Mouse (Mus musculus) inflammation-experienced regulatory T-cells, adult 6 months (primary cell): Measurements from ENCODE around the gene Gadd45gip1. TPM values are rescaled to one million over a fixed set of nuclear protein-coding genes. Genes with fewer than 3 reads are reported as not detected.
A peak's percentile ranks its signal among the peaks of the same experiment; 100 is the strongest.

ENCODE experiments used
- ATAC-seq: one replicate; pipeline ENCODE4 v1.8.0; 2017
- polyA plus RNA-seq, 3 experiments: library from polyadenylated mRNA; unstranded; fragments of 100-300 nt; shearing (Covaris generic); gene quantifications; one replicate each; pipeline ENCODE4 v1.2.1; 2017

Gadd45gip1 gene
- polyA plus RNA-seq, 3 experiments from 2014 or later: 14.6 to 16.7 (median 16.1) TPM

GRCm38 (mm10) chr8:84856864-84857441 is 25.6 kb downstream of the Gadd45gip1 start, which contains the start of gene Farsa:
Gene Farsa, plus strand, starts transcription at chr8:84856989.
- peak; percentile 97 for ATAC-seq

DNA sequence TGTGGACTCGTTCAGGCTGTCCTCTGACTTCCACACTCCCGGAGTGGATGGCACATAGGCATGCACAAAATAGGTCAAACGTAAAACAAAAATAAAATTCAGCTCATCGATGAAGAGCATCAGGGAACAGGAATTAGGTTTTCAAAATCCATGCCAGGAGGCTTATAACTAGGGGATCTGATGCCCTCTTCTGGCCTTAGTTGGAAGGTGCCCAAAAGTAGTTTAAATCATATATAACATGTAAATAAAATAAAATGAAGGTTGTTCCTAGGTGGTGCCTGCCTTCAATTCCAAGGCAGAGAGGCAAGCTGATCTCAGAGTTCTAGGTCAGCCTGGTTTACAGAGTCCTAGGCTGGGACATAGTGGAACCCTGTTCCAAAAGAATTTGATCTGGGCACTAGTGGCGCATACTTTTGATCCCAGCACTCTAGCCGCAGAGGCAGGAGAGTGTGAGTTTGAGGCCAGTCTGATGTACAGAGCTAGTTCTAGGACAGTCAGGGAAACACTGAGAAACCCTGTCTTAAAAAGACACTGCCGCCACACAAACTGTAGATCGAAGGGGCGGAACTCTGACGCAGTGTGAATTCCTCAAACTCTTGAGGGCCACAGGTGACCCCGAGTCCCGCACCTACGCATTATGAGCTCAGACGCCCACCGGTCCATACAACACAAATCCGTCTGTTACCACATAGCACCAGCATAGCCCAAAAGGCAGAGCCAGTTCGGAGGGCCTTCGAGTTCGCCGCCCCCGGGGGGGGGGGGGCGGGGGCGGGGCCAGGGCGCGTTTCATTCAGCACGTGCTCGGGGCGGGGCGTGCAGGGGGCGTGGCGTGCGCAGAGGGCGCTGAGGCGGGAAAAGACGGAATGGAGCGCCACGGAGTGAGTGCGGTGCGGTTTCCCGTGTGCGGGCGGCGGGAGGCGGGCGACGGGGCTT is 40.3 kb downstream of the Gadd45gip1 start, which contains the start of gene Syce2:
TSS of gene Syce2 (plus strand) at position 736 of the 933 bp plus-strand sequence.
- peak; percentile 79 for ATAC-seq

DNA sequence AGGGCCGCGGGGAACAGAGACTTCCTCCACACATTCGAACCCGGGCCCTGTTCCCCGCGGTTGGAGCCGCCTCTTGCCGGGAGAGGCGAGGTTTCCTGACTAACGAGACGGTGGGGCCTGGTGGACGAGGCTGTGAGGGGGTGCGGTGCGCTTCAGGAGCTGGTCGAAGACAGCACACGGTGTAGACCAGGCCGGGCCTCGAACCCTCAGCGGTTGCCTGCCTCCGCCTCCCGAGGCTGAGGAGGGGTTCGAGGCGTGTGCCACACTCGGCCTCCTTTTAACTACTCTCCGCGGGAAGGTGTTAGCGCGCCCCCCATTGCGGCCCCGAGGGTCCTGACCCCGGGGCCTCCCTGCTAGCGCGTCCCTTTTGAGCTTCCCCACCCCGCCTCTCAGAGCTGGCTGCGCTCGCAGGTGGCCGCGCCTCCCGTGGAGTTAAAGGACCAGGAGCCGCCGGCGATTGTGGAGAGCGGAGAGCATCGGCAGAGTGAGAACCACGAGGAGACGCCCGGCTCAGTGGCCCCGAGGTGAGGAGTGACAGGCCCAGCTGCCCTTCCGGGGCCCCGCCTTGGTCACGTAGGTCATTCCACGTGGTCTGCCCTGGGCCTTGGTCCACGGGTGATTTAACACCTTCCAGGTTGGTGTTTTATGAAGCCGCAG is 41.1 kb downstream of the Gadd45gip1 start:
- ATAC-seq: no peak

DNA sequence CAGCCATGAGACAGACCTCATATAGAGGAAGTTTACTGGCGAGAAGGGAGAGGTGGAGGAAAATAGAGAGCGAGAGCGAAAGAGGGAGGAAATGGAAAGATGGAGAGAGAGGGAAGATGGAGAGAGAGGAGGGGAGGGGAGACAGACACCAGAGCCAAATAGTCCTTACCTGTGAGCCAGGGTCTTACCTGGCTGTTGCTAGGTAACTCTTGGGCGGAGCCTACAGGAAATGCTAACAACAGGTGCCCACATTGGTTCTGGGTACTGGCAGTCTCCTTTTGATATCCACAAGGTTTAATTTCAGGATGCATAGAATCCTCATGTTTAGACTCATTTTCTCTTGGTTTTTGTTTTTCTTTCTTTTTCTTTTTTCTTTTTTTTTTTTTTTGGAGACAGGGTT is 41.7 kb downstream of the Gadd45gip1 start:
- ATAC-seq: no peak

DNA sequence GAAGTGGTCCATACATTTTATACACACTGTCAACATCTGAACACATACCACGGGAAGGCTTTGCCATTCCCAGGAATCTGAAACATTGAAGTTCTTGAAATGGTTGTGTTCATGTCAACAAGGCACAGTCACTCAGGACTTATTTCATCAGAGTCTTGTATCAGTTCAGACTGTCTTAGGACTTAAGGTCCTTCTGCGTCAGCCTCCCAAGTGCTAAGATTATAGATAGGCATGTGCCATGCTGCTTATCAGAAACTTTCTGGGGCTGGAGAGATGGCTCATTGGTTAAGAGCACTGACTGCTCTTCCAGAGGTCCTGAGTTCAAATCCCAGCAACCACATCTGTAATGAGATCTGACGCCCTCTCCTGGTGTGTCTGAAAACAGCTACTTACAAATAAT is 43.0 kb downstream of the Gadd45gip1 start:
- no peak for ATAC-seq

- ATAC-seq: no peak
Measured at GRCm38 (mm10) chr8:84877297-84878035, 46.1 kb downstream of the Gadd45gip1 start.

GRCm38 (mm10) chr8:84878915-84879314 is 47.6 kb downstream of the Gadd45gip1 start:
- no peak for ATAC-seq

DNA sequence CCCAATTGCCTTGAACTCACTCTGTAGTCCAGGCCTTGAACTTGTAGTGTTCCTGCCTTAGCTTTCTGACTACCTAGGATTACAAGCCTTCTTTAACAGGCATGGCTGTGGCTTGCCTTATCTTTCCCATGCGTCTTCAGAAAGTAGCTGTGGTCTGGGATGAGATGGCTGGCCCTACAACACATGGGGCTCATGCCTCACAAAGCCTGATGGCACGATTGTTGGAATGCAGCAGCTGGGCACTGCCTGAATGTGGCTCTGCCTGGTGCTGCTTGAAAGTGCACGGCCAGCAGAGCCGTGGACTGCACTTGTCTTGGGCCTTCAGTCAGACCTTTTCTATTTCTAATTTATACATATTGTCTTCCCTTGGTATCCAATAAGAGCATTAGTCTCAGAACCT is 53.4 kb downstream of the Gadd45gip1 start:
- no peak for ATAC-seq

Other genes starting within 250 kb of the Gadd45gip1 start
- gene Ier2, start 168.7 kb upstream of the Gadd45gip1 start, polyA plus RNA-seq: 10 to 100 TPM; 42.4 to 46.3 (median 45.8) TPM
- gene Trmt1, start 145.2 kb upstream of the Gadd45gip1 start, polyA plus RNA-seq: 10 to 100 TPM; 28.0 to 61.1 (median 55.5) TPM
- gene Nacc1, start 143.7 kb upstream of the Gadd45gip1 start, polyA plus RNA-seq: 1 to 10 TPM; 9.2 to 9.5 (median 9.4) TPM
- gene Lyl1, start 130.1 kb upstream of the Gadd45gip1 start, polyA plus RNA-seq: 1 to 10 TPM in 2 of 3 experiments, under 1 TPM in 1; 0.20 to 2.7 (median 1.3) TPM
- 10 to 100 TPM; 11.7 to 25.0 (median 21.7) TPM for gene G430095P16Rik, start 108.5 kb upstream of the Gadd45gip1 start, polyA plus RNA-seq
- gene Nfix, start 31.2 kb upstream of the Gadd45gip1 start, polyA plus RNA-seq: 1 to 10 TPM in 2 of 3 experiments, under 1 TPM in 1; 0.92 to 6.3 (median 3.1) TPM
- 1 to 10 TPM; 4.7 to 5.6 (median 5.4) TPM for gene Dand5, start 8.7 kb upstream of the Gadd45gip1 start, polyA plus RNA-seq
- 100 to 1,000 TPM; 128 to 152 (median 145) TPM for gene Rad23a, start 9.1 kb downstream of the Gadd45gip1 start, polyA plus RNA-seq
- gene Calr, start 15.4 kb downstream of the Gadd45gip1 start, polyA plus RNA-seq: 100 to 1,000 TPM; 278 to 341 (median 290) TPM
- gene Farsa, start 25.5 kb downstream of the Gadd45gip1 start, polyA plus RNA-seq: 10 to 100 TPM; 48.1 to 76.0 (median 58.3) TPM
- gene Syce2, start 40.6 kb downstream of the Gadd45gip1 start, polyA plus RNA-seq: 10 to 100 TPM in 1 of 3 experiments, 1 to 10 TPM in 2; 4.3 to 19.0 (median 6.8) TPM
- 10 to 100 TPM; 14.5 to 19.9 (median 19.2) TPM for gene Gcdh, start 62.4 kb downstream of the Gadd45gip1 start, polyA plus RNA-seq
- not detected for gene Klf1, start 70.4 kb downstream of the Gadd45gip1 start, polyA plus RNA-seq
- gene Dnase2a, start 77.0 kb downstream of the Gadd45gip1 start, polyA plus RNA-seq: 10 to 100 TPM; 10.5 to 21.7 (median 20.0) TPM
- gene Mast1, start 105.8 kb downstream of the Gadd45gip1 start, polyA plus RNA-seq: 1 to 10 TPM in 2 of 3 experiments, under 1 TPM in 1; 0.84 to 1.5 (median 1.1) TPM
- gene Rtbdn, start 115.5 kb downstream of the Gadd45gip1 start, polyA plus RNA-seq: under 1 TPM in 1 of 3 experiments, not detected in 2; 0.28 TPM
- gene Gm49661, start 137.9 kb downstream of the Gadd45gip1 start, polyA plus RNA-seq: not detected
- 100 to 1,000 TPM; 232 to 340 (median 290) TPM for gene Prdx2, start 138.1 kb downstream of the Gadd45gip1 start, polyA plus RNA-seq
- 10 to 100 TPM; 57.0 to 88.9 (median 72.8) TPM for gene Rnaseh2a, start 138.2 kb downstream of the Gadd45gip1 start, polyA plus RNA-seq
- gene Junb, start 147.2 kb downstream of the Gadd45gip1 start, polyA plus RNA-seq: 10 to 100 TPM; 28.1 to 33.6 (median 33.1) TPM
- gene Hook2, start 159.1 kb downstream of the Gadd45gip1 start, polyA plus RNA-seq: 1 to 10 TPM; 2.2 to 4.9 (median 4.6) TPM
- not detected for gene Best2, start 183.0 kb downstream of the Gadd45gip1 start, polyA plus RNA-seq
- gene Asna1, start 193.8 kb downstream of the Gadd45gip1 start, polyA plus RNA-seq: 10 to 100 TPM; 50.0 to 67.9 (median 60.7) TPM
- gene Trir, start 195.3 kb downstream of the Gadd45gip1 start, polyA plus RNA-seq: 10 to 100 TPM; 17.8 to 31.0 (median 24.1) TPM
- 10 to 100 TPM; 13.8 to 18.7 (median 16.5) TPM for gene Tnpo2, start 205.4 kb downstream of the Gadd45gip1 start, polyA plus RNA-seq
- gene Fbxw9, start 228.5 kb downstream of the Gadd45gip1 start, polyA plus RNA-seq: 1 to 10 TPM; 2.3 to 4.8 (median 2.9) TPM
- 1 to 10 TPM in 2 of 3 experiments, not detected in 1; 1.9 to 3.3 TPM for gene Gm5741, start 236.5 kb downstream of the Gadd45gip1 start, polyA plus RNA-seq
- 10 to 100 TPM; 29.3 to 40.4 (median 39.3) TPM for gene Dhps, start 240.2 kb downstream of the Gadd45gip1 start, polyA plus RNA-seq
- gene Wdr83os, start 249.2 kb downstream of the Gadd45gip1 start, polyA plus RNA-seq: 100 to 1,000 TPM; 114 to 166 (median 129) TPM
- 10 to 100 TPM; 34.8 to 44.2 (median 38.5) TPM for gene Wdr83, start 249.8 kb downstream of the Gadd45gip1 start, polyA plus RNA-seq